Mouse (Mus musculus) liver, embryonic 15.5 days (tissue): Measurements from ENCODE around the gene Psen2. TPM values are rescaled to one million over a fixed set of nuclear protein-coding genes. Genes with fewer than 3 reads are reported as not detected.
A peak's percentile ranks its signal among the peaks of the same experiment; 100 is the strongest.

Source experiments
- ATAC-seq: fragments of 200-750 bp; cut with Nextera tagmentation; 2 replicates; pipeline ENCODE4 v1.8.0; 2017; ENCODE audit warnings: moderate number of reproducible peaks, mild to moderate bottlenecking, moderate library complexity; ENCODE audit not compliant: insufficient read depth
- H3K27ac ChIP-seq: fragments of 300-500 bp; sonication (generic); replicated peaks from 2 replicates; pipeline ENCODE4 v1.5.1; 2015; ENCODE audit warnings: mild to moderate bottlenecking, inconsistent platforms
- H3K27me3 ChIP-seq: fragments of 300-500 bp; sonication (generic); 2 replicates; pipeline ENCODE4 v1.6.1; 2015; ENCODE audit warnings: mild to moderate bottlenecking, inconsistent platforms
- H3K36me3 ChIP-seq: fragments of 300-500 bp; sonication (generic); replicated peaks from 2 replicates; pipeline ENCODE4 v1.6.1; 2015; ENCODE audit warnings: moderate library complexity, mild to moderate bottlenecking, inconsistent platforms
- H3K4me1 ChIP-seq: fragments of 300-500 bp; sonication (generic); replicated peaks from 2 replicates; pipeline ENCODE4 v1.6.1; 2015; ENCODE audit warnings: inconsistent platforms
- H3K4me2 ChIP-seq: fragments of 300-500 bp; sonication (generic); 2 replicates; pipeline ENCODE4 v1.6.1; 2015; ENCODE audit warnings: moderate library complexity, mild to moderate bottlenecking, inconsistent platforms
- H3K4me3 ChIP-seq: fragments of 300-500 bp; sonication (generic); replicated peaks from 2 replicates; pipeline ENCODE4 v1.5.1; 2015; ENCODE audit warnings: mild to moderate bottlenecking, inconsistent platforms
- H3K9ac ChIP-seq: fragments of 300-500 bp; sonication (generic); 2 replicates; pipeline ENCODE4 v1.6.1; 2015; ENCODE audit warnings: moderate library complexity, mild to moderate bottlenecking, inconsistent platforms
- H3K9me3 ChIP-seq: fragments of 300-500 bp; sonication (generic); replicated peaks from 2 replicates; pipeline ENCODE4 v1.6.1; 2016; ENCODE audit warnings: inconsistent platforms
- WGBS: fragments of 180-500 bp; shearing (Covaris S2); methylation state at CpG from one replicate; pipeline ENCODE4 v1.1.7; 2015; ENCODE audit warnings: mixed read lengths; ENCODE audit not compliant: insufficient replicate concordance; 5-methylcytosine and 5-hydroxymethylcytosine counted together
- polyA plus RNA-seq: library from polyadenylated mRNA; unstranded; fragments of >200 nt; fragmentation: Nextera tagmentation; extraction: Ambion mirVana; gene quantifications from 2 replicates; pipeline ENCODE4 v1.2.1, GENCODE M21; 2015

Gene Psen2
- polyA plus RNA-seq, 1 experiment from 2014 or later = 27.0 TPM

- Histone ChIP-seq H3K27ac (no peak overlapping the region), H3K27me3 (no peaks in the 10 kb centered on the region), H3K36me3 (no peaks in the 10 kb centered on the region), H3K9ac (no peak overlapping the region), H3K4me1 (peaks cover 23% of the 10 kb centered on the region), H3K4me2 (no peak overlapping the region), H3K4me3 (no peak overlapping the region), H3K9me3 (no peaks in the 10 kb centered on the region)
- no peak for ATAC-seq
- WGBS = 75% methylated on average over 19 of the region's 19 CpGs
Observed at GRCm38 (mm10) chr1:180220791-180221542, 42.3 kb downstream of the Psen2 start.

GRCm38 (mm10) chr1:180216541-180217276 is 46.5 kb downstream of the Psen2 start:
- no peaks in the 10 kb centered on the region for H3K27me3 ChIP-seq
- H3K4me3 ChIP-seq = no peak overlapping the region
- peak; percentile 69 for ATAC-seq
- H3K36me3 ChIP-seq = no peaks in the 10 kb centered on the region
- 46% methylated on average over 5 of the region's 5 CpGs for WGBS
- H3K9me3 ChIP-seq = no peaks in the 10 kb centered on the region
- peaks cover 17% of the 10 kb centered on the region; the same call in 1 of the 2 replicates for H3K4me1 ChIP-seq
- H3K27ac ChIP-seq = peak overlapping the region; percentile 58
- H3K9ac ChIP-seq = no peak overlapping the region
- no peak overlapping the region for H3K4me2 ChIP-seq

- Histone ChIP-seq H3K36me3 (no peaks in the 10 kb centered on the region), H3K4me1 (peaks cover 13% of the 10 kb centered on the region; the same call in 1 of the 2 replicates), H3K9me3 (no peaks in the 10 kb centered on the region), H3K27me3 (no peaks in the 10 kb centered on the region), H3K9ac (no peak overlapping the region), H3K4me2 (no peak overlapping the region), H3K27ac (no peak overlapping the region), H3K4me3 (no peak overlapping the region)
- ATAC-seq = peak; percentile 65
- WGBS = 11% methylated on average over 4 of the region's 4 CpGs
Observed at GRCm38 (mm10) chr1:180215044-180215443, 48.2 kb downstream of the Psen2 start.

- Histone ChIP-seq H3K4me2 (no peak overlapping the region), H3K27me3 (no peaks in the 10 kb centered on the region), H3K27ac (no peak overlapping the region), H3K9ac (no peak overlapping the region), H3K36me3 (no peaks in the 10 kb centered on the region), H3K4me3 (no peak overlapping the region), H3K9me3 (no peaks in the 10 kb centered on the region), H3K4me1 (peaks cover 13% of the 10 kb centered on the region; the same call in 1 of the 2 replicates)
- ATAC-seq = no peak
- 42% methylated on average over 5 of the region's 5 CpGs for WGBS
Observed at GRCm38 (mm10) chr1:180212911-180213310, 50.3 kb downstream of the Psen2 start.

GRCm38 (mm10) chr1:180210781-180211271 is 52.4 kb downstream of the Psen2 start:
- Histone ChIP-seq H3K4me3 (no peak overlapping the region), H3K27ac (no peak overlapping the region), H3K36me3 (no peaks in the 10 kb centered on the region), H3K27me3 (no peaks in the 10 kb centered on the region), H3K9ac (no peak overlapping the region), H3K4me1 (peaks cover 6% of the 10 kb centered on the region; the same call in 1 of the 2 replicates), H3K4me2 (no peak overlapping the region), H3K9me3 (no peaks in the 10 kb centered on the region)
- 54% methylated on average over 9 of the region's 9 CpGs for WGBS
- no peak for ATAC-seq

- 50% methylated on average over 4 of the region's 4 CpGs for whole genome bisulfite sequencing
- ATAC-seq = no peak
- H3K27ac ChIP-seq = no peak overlapping the region
Observed at GRCm38 (mm10) chr1:180210031-180210432, 53.2 kb downstream of the Psen2 start.

GRCm38 (mm10) chr1:180208370-180208769 is 54.9 kb downstream of the Psen2 start:
- Histone ChIP-seq H3K4me3 (no peak overlapping the region), H3K27ac (no peak overlapping the region), H3K4me1 (peaks cover 6% of the 10 kb centered on the region; the same call in 1 of the 2 replicates), H3K4me2 (no peak overlapping the region), H3K27me3 (no peaks in the 10 kb centered on the region), H3K9me3 (no peaks in the 10 kb centered on the region), H3K36me3 (no peaks in the 10 kb centered on the region), H3K9ac (no peak overlapping the region)
- no peak for ATAC-seq
- 72% methylated on average over 3 of the region's 3 CpGs for WGBS

More at GRCm38 (mm10) chr1:180210031-180210432, 53.2 kb downstream of the Psen2 start:
- Histone ChIP-seq H3K4me3 (no peak overlapping the region), H3K27me3 (no peaks in the 10 kb centered on the region), H3K36me3 (no peaks in the 10 kb centered on the region), H3K4me2 (no peak overlapping the region), H3K9me3 (no peaks in the 10 kb centered on the region), H3K9ac (no peak overlapping the region), H3K4me1 (peaks cover 6% of the 10 kb centered on the region; the same call in 1 of the 2 replicates)

- ATAC-seq = no peak
- Histone ChIP-seq H3K4me3 (no peak overlapping the region), H3K4me2 (no peak overlapping the region), H3K4me1 (peaks cover 7% of the 10 kb centered on the region), H3K27ac (no peak overlapping the region), H3K9ac (no peak overlapping the region), H3K9me3 (no peaks in the 10 kb centered on the region), H3K36me3 (no peaks in the 10 kb centered on the region), H3K27me3 (no peaks in the 10 kb centered on the region; the same call in 1 of the 2 replicates)
- WGBS = 69% methylated on average over 5 of the region's 5 CpGs
Observed at GRCm38 (mm10) chr1:180200722-180201121, 62.5 kb downstream of the Psen2 start.

GRCm38 (mm10) chr1:180199715-180200050 is 63.6 kb downstream of the Psen2 start:
- Histone ChIP-seq H3K27me3 (no peaks in the 10 kb centered on the region; the same call in 1 of the 2 replicates), H3K9me3 (no peaks in the 10 kb centered on the region), H3K4me1 (peaks cover 18% of the 10 kb centered on the region), H3K9ac (no peak overlapping the region), H3K4me2 (no peak overlapping the region), H3K27ac (no peak overlapping the region), H3K4me3 (no peak overlapping the region), H3K36me3 (no peaks in the 10 kb centered on the region)
- 45% methylated on average over 4 of the region's 4 CpGs for WGBS
- ATAC-seq = no peak

GRCm38 (mm10) chr1:180198959-180199714 is 64.1 kb downstream of the Psen2 start, which contains the start of gene Coq8a:
Coq8a (minus strand) TSS chr1:180199602.
- WGBS = 25% methylated on average over 4 of the region's 4 CpGs
- H3K9me3 ChIP-seq = no peaks in the 10 kb centered on the region
- H3K27me3 ChIP-seq = no peaks in the 10 kb centered on the region; the same call in 1 of the 2 replicates
- no peak within 1 kb of the TSS for H3K4me3 ChIP-seq
- peaks cover 21% of the 10 kb centered on the region for H3K4me1 ChIP-seq
- H3K27ac ChIP-seq = no peak within 1 kb of the TSS
- H3K9ac ChIP-seq = no peak within 1 kb of the TSS
- no peaks in the 10 kb centered on the region for H3K36me3 ChIP-seq
- H3K4me2 ChIP-seq = no peak within 1 kb of the TSS
- no peak for ATAC-seq
